Mouse (Mus musculus) testis, adult 2 months (tissue): ENCODE results near the gene Armt1.

Source experiments
- CTCF ChIP-seq: fragments of 200-500 bp; IDR thresholded peaks from 2 replicates; pipeline ENCODE4 v1.5.1; 2012; ENCODE audit warnings: low read depth, mild to moderate bottlenecking, inconsistent platforms, low read length, moderate library complexity; ENCODE audit not compliant: control insufficient read depth, insufficient read depth, insufficient replicate concordance
- POLR2A ChIP-seq: fragments of 200-500 bp; IDR thresholded peaks from 2 replicates; pipeline ENCODE4 v1.6.1; 2012; ENCODE audit warnings: low read depth, mild to moderate bottlenecking, inconsistent platforms, low read length, moderate library complexity; ENCODE audit not compliant: control insufficient read depth

DNA sequence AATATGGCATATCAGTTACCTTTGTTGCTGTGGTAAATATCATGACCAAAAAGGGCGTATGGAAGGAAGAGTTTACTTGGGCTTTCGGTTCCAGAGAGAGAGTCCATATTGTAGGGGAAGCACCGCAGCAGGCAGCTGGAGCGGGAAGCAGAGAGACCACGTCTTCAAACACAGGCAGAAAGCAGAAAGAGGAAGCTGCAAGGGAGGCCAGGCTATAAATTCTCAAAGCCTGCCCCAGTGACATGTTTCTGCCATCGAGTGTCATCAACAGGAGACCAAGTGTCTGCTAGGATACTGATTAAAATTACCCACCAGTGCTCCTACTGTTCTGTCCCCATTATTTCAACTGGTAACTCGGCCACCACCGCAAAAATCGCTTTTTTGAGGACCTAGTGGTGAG, 52.7 kb downstream of the Armt1 start:
- TF ChIP-seq CTCF (no peak), POLR2A (no peak)
